ENCODE assay signal across 8 mouse cellular contexts in genomic region chr6:134926803-134927594, GRCm38 (mm10). TPM values are rescaled to one million over a fixed set of nuclear protein-coding genes. Genes with fewer than 3 reads are reported as not detected.
DNase-seq lines count a peak whose midpoint lies in the region; ATAC-seq lines count a peak whose summit lies in the region.

No protein-coding gene starts in this region.

- peak overlapping the region; percentile 90 for H3K9ac ChIP-seq in embryonic facial prominence, embryonic 11.5 days (replicated peaks; ENCODE audit: low read length)
- peak overlapping the region; percentile 80 for H3K9ac ChIP-seq in heart, embryonic 11.5 days (ENCODE audit: low read depth, low read length)
- peak overlapping the region; percentile 68 for H3K9ac ChIP-seq in kidney, embryonic 15.5 days
- peak overlapping the region; percentile 81 for H3K9ac ChIP-seq in neural tube, embryonic 12.5 days

- no peaks in the 10 kb centered on the region for H3K9me3 ChIP-seq in embryonic facial prominence, embryonic 11.5 days (replicated peaks; ENCODE audit: control insufficient read depth, low read length)
- H3K9me3 ChIP-seq in heart, embryonic 11.5 days (replicated peaks; ENCODE audit: control insufficient read depth, low read length): no peaks in the 10 kb centered on the region
- no peaks in the 10 kb centered on the region for H3K9me3 ChIP-seq in kidney, embryonic 15.5 days (replicated peaks)
- H3K9me3 ChIP-seq in neural tube, embryonic 12.5 days: no peaks in the 10 kb centered on the region

- H3K4me2 ChIP-seq in embryonic facial prominence, embryonic 11.5 days (ENCODE audit: low read depth, low read length): peak overlapping the region; percentile 93
- peak overlapping the region; percentile 97 for H3K4me2 ChIP-seq in heart, embryonic 11.5 days
- peak overlapping the region; percentile 83 for H3K4me2 ChIP-seq in kidney, embryonic 15.5 days
- H3K4me2 ChIP-seq in neural tube, embryonic 12.5 days (replicated peaks): peak overlapping the region; percentile 92

- under 1% methylated on average over 63 of the region's 63 CpGs for WGBS in embryonic facial prominence, embryonic 11.5 days
- under 1% methylated on average over 63 of the region's 63 CpGs for WGBS in heart, embryonic 11.5 days (ENCODE audit: insufficient replicate concordance)
- WGBS in kidney, embryonic 15.5 days: under 1% methylated on average over 63 of the region's 63 CpGs
- WGBS in neural tube, embryonic 12.5 days: under 1% methylated on average over 63 of the region's 63 CpGs

- peak; percentile 83 for DNase-seq in adrenal gland, adult 2 months
- DNase-seq in embryonic facial prominence, embryonic 11.5 days (ENCODE audit: low spot score): peak; percentile 71
- DNase-seq in lung, adult 18-20 months: peak; percentile 65 to 66
- peak; percentile 78 for DNase-seq in thymus, postnatal 4 days

- H3K4me1 ChIP-seq in embryonic facial prominence, embryonic 11.5 days (ENCODE audit: control insufficient read depth, insufficient read depth, low read length): no peaks in the 10 kb centered on the region; the same call in 1 of the 2 replicates
- peaks cover 17% of the 10 kb centered on the region for H3K4me1 ChIP-seq in heart, embryonic 11.5 days (ENCODE audit: control insufficient read depth, insufficient read depth, low read length)
- H3K4me1 ChIP-seq in kidney, embryonic 15.5 days: peaks cover 56% of the 10 kb centered on the region
- peaks cover 41% of the 10 kb centered on the region for H3K4me1 ChIP-seq in neural tube, embryonic 12.5 days

- peak overlapping the region; percentile 45 for H3K4me3 ChIP-seq in embryonic facial prominence, embryonic 11.5 days (ENCODE audit: low read depth, low read length)
- peak overlapping the region; percentile 67 for H3K4me3 ChIP-seq in heart, embryonic 11.5 days (ENCODE audit: low read depth, low read length)
- H3K4me3 ChIP-seq in kidney, embryonic 15.5 days (replicated peaks): peak overlapping the region; percentile 52
- H3K4me3 ChIP-seq in neural tube, embryonic 12.5 days: peak overlapping the region; percentile 60

- H3K27ac ChIP-seq in embryonic facial prominence, embryonic 11.5 days (replicated peaks; ENCODE audit: low read depth, low read length): peak overlapping the region; percentile 98
- peak overlapping the region; percentile 97 for H3K27ac ChIP-seq in heart, embryonic 11.5 days (ENCODE audit: low read depth, low read length)
- H3K27ac ChIP-seq in kidney, embryonic 15.5 days: peak overlapping the region; percentile 99
- H3K27ac ChIP-seq in neural tube, embryonic 12.5 days: peak overlapping the region; percentile 91

- H3K36me3 ChIP-seq in embryonic facial prominence, embryonic 11.5 days (replicated peaks; ENCODE audit: control insufficient read depth, insufficient read depth, low read depth, low read length): no peaks in the 10 kb centered on the region
- H3K36me3 ChIP-seq in heart, embryonic 11.5 days (ENCODE audit: control insufficient read depth, insufficient read depth, low read length): no peaks in the 10 kb centered on the region; the same call in 1 of the 2 replicates
- H3K36me3 ChIP-seq in kidney, embryonic 15.5 days: peaks cover 6% of the 10 kb centered on the region; the same call in 1 of the 2 replicates
- H3K36me3 ChIP-seq in neural tube, embryonic 12.5 days: no peaks in the 10 kb centered on the region

- no peaks in the 10 kb centered on the region for H3K27me3 ChIP-seq in embryonic facial prominence, embryonic 11.5 days (ENCODE audit: control insufficient read depth, insufficient read depth, low read length)
- no peaks in the 10 kb centered on the region for H3K27me3 ChIP-seq in heart, embryonic 11.5 days (ENCODE audit: control insufficient read depth, insufficient read depth, low read length)
- H3K27me3 ChIP-seq in kidney, embryonic 15.5 days: no peaks in the 10 kb centered on the region
- no peaks in the 10 kb centered on the region for H3K27me3 ChIP-seq in neural tube, embryonic 12.5 days (replicated peaks)

- ATAC-seq in CD4-positive, CD25-positive, alpha-beta regulatory T cell, adult 4 months: peak; percentile 16
- ATAC-seq in embryonic facial prominence, embryonic 11.5 days (replicated peaks; ENCODE audit: insufficient number of reproducible peaks, low FRiP score, low TSS enrichment, low read depth): peak; percentile 24; the same call in 1 of the 2 replicates
- peak; percentile 25; the same call in 1 of the 2 replicates for ATAC-seq in heart, embryonic 11.5 days (replicated peaks; ENCODE audit: insufficient number of reproducible peaks, low FRiP score, low TSS enrichment)
- ATAC-seq in kidney, embryonic 15.5 days (replicated peaks; ENCODE audit: low FRiP score): peak; percentile 40
- ATAC-seq in neural tube, embryonic 12.5 days (ENCODE audit: low FRiP score, low read depth): peak; percentile 47

RNA-seq across cellular contexts. Expression of gene Cdkn1b, which starts 6.8 kb away (rescaled TPM):
- polyA plus RNA-seq in CD4-positive, CD25-positive, alpha-beta regulatory T cell, adult 4 months (2017; shearing (Covaris generic)): 100 to 1,000 TPM in 1 of 2 experiments, 10 to 100 TPM in 1; 69.7 to 113 TPM
- 10 to 100 TPM; 41.5 to 42.2 TPM for total RNA-seq in adrenal gland, adult 2 months (2021)
- 24.5 and 31.9 TPM in 2 replicates for polyA plus RNA-seq in adrenal gland, adult 2 months (2012; rRNA removed)
- 18.7 and 21.2 TPM in 2 replicates for polyA plus RNA-seq in embryonic facial prominence, embryonic 11.5 days (2014; fragmentation: Nextera tagmentation; extraction: Ambion mirVana)
- 13.9 and 14.7 TPM in 2 replicates for polyA plus RNA-seq in heart, embryonic 11.5 days (2014; fragmentation: Nextera tagmentation; extraction: Ambion mirVana)
- 15.9 and 17.6 TPM in 2 replicates for polyA plus RNA-seq in kidney, embryonic 15.5 days (2015; fragmentation: Nextera tagmentation; extraction: Ambion mirVana)
- 21.0 and 24.8 TPM in 2 replicates for polyA plus RNA-seq in neural tube, embryonic 12.5 days (2016; fragmentation: Nextera tagmentation; extraction: Ambion mirVana)

RNA-seq across cellular contexts. Expression of gene Gpr19, which starts 28.6 kb away (rescaled TPM):
- 10 to 100 TPM in 1 of 2 experiments, 1 to 10 TPM in 1; 7.7 to 12.1 TPM for polyA plus RNA-seq in CD4-positive, CD25-positive, alpha-beta regulatory T cell, adult 4 months (2017; shearing (Covaris generic))
- total RNA-seq in adrenal gland, adult 2 months (2021): 1 to 10 TPM; 5.2 to 8.6 TPM
- polyA plus RNA-seq in adrenal gland, adult 2 months (2012; rRNA removed): 9.6 and 9.9 TPM in 2 replicates
- polyA plus RNA-seq in embryonic facial prominence, embryonic 11.5 days (2014; fragmentation: Nextera tagmentation; extraction: Ambion mirVana): 13.2 and 19.2 TPM in 2 replicates
- 11.1 and 12.0 TPM in 2 replicates for polyA plus RNA-seq in heart, embryonic 11.5 days (2014; fragmentation: Nextera tagmentation; extraction: Ambion mirVana)
- 11.0 and 12.3 TPM in 2 replicates for polyA plus RNA-seq in kidney, embryonic 15.5 days (2015; fragmentation: Nextera tagmentation; extraction: Ambion mirVana)
- 33.2 and 35.7 TPM in 2 replicates for polyA plus RNA-seq in neural tube, embryonic 12.5 days (2016; fragmentation: Nextera tagmentation; extraction: Ambion mirVana)

RNA-seq across cellular contexts. Expression of gene Apold1, which starts 54.5 kb away (rescaled TPM):
- polyA plus RNA-seq in CD4-positive, CD25-positive, alpha-beta regulatory T cell, adult 4 months (2017; shearing (Covaris generic)): under 1 TPM; 0.16 to 0.32 TPM
- 1 to 10 TPM; 3.9 to 4.7 TPM for total RNA-seq in adrenal gland, adult 2 months (2021)
- 2.0 TPM in 2 replicates for polyA plus RNA-seq in adrenal gland, adult 2 months (2012; rRNA removed)
- 3.6 and 4.1 TPM in 2 replicates for polyA plus RNA-seq in embryonic facial prominence, embryonic 11.5 days (2014; fragmentation: Nextera tagmentation; extraction: Ambion mirVana)
- 4.3 TPM in 2 replicates for polyA plus RNA-seq in heart, embryonic 11.5 days (2014; fragmentation: Nextera tagmentation; extraction: Ambion mirVana)
- 3.9 and 4.6 TPM in 2 replicates for polyA plus RNA-seq in kidney, embryonic 15.5 days (2015; fragmentation: Nextera tagmentation; extraction: Ambion mirVana)
- 4.7 and 4.9 TPM in 2 replicates for polyA plus RNA-seq in neural tube, embryonic 12.5 days (2016; fragmentation: Nextera tagmentation; extraction: Ambion mirVana)

Comparison
In these comparisons a context has a peak if more than half of its experiments do, and no peak if none do; other contexts are left out.
1. Peak in every context shown above with its lines: DNase-seq, ATAC-seq, H3K4me3 ChIP-seq and H3K27ac ChIP-seq.